Mouse (Mus musculus) liver, embryonic 14.5 days (tissue): ENCODE data around the gene Pomc.

Experiments used
- CTCF ChIP-seq: IDR thresholded peaks from 2 replicates; pipeline ENCODE4 v1.5.1; 2016; ENCODE audit warnings: antibody characterized with exemption, low read depth, control low read depth
- EP300 ChIP-seq: IDR thresholded peaks from 2 replicates; pipeline ENCODE4 v1.6.1; 2016; ENCODE audit warnings: antibody characterized with exemption, low read depth

DNA sequence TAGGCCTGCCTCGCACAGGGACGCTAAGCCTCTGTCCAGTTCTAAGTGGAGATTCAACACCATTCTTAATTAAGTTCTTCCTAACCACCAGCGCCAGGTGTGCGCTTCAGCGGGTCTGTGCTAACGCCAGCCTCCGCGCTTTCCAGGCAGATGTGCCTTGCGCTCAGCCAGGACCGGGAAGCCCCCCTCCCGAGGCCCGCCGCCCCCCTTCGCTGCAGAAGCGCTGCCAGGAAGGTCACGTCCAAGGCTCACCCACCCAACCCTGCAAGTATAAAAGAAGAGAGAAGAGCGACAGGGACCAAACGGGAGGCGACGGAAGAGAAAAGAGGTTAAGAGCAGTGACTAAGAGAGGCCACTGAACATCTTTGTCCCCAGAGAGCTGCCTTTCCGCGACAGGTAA, at the start of gene Pomc:
- no peak for TF ChIP-seq EP300
- no peak for TF ChIP-seq CTCF
